Mouse (Mus musculus) forebrain, embryonic 16.5 days (tissue): ENCODE measurements around the gene Ncor2. TPM values are rescaled to one million over a fixed set of nuclear protein-coding genes. Genes with fewer than 3 reads are reported as not detected.

Experiments
- ATAC-seq: fragments of 200-750 bp; cut with Nextera tagmentation; 2 replicates; pipeline ENCODE4 v1.8.0; 2017; ENCODE audit warnings: mild to moderate bottlenecking, moderate library complexity
- H3K27ac ChIP-seq: fragments of 300-500 bp; sonication (generic); 2 replicates; pipeline ENCODE4 v1.5.1; 2014; ENCODE audit warnings: low read length, control low read depth
- H3K27me3 ChIP-seq: fragments of 300-500 bp; sonication (generic); replicated peaks from 2 replicates; pipeline ENCODE4 v1.6.1; 2014; ENCODE audit warnings: low read length; ENCODE audit not compliant: control insufficient read depth, insufficient read depth
- H3K36me3 ChIP-seq: fragments of 300-500 bp; sonication (generic); 2 replicates; pipeline ENCODE4 v1.6.1; 2014; ENCODE audit not compliant: control insufficient read depth, insufficient read depth
- H3K4me1 ChIP-seq: fragments of 300-500 bp; sonication (generic); replicated peaks from 2 replicates; pipeline ENCODE4 v1.6.1; 2014; ENCODE audit warnings: low read length; ENCODE audit not compliant: control insufficient read depth, insufficient read depth
- H3K4me2 ChIP-seq: fragments of 300-500 bp; sonication (generic); 2 replicates; pipeline ENCODE4 v1.6.1; 2014; ENCODE audit warnings: mild to moderate bottlenecking, low read length, control low read depth
- H3K4me3 ChIP-seq: fragments of 300-500 bp; sonication (generic); replicated peaks from 2 replicates; pipeline ENCODE4 v1.5.1; 2014; ENCODE audit warnings: mild to moderate bottlenecking, low read length, control low read depth
- H3K9ac ChIP-seq: fragments of 300-500 bp; sonication (generic); replicated peaks from 2 replicates; pipeline ENCODE4 v1.6.1; 2014; ENCODE audit warnings: low read depth, low read length, control low read depth
- H3K9me3 ChIP-seq: fragments of 300-500 bp; sonication (generic); 2 replicates; pipeline ENCODE4 v1.6.1; 2016; ENCODE audit warnings: low read length; ENCODE audit not compliant: control insufficient read depth
- WGBS: fragments of 180-500 bp; shearing (Covaris S2); extraction: QIAGEN DNeasy Blood & Tissue Kit; methylation state at CpG from one replicate; pipeline ENCODE4 v1.1.7; 2014; 5-methylcytosine and 5-hydroxymethylcytosine counted together
- polyA plus RNA-seq: library from polyadenylated mRNA; unstranded; fragments of >200 nt; fragmentation: Nextera tagmentation; extraction: Ambion mirVana; gene quantifications from 2 replicates; pipeline ENCODE4 v1.2.1, GENCODE M21; 2015

Gene Ncor2
- polyA plus RNA-seq, 1 experiment from 2014 or later = 26.5 TPM

GRCm38 (mm10) chr5:125128939-125129385 is 50.1 kb downstream of the Ncor2 start:
- 46% methylated on average over 14 of the region's 14 CpGs for WGBS
- Histone ChIP-seq H3K27me3 (no peaks in the 10 kb centered on the region), H3K27ac (peak overlapping the region; percentile 85), H3K9me3 (no peaks in the 10 kb centered on the region), H3K9ac (peak overlapping the region; percentile 11; the same call in 1 of the 2 replicates), H3K4me3 (no peak overlapping the region), H3K36me3 (no peaks in the 10 kb centered on the region), H3K4me2 (no peak overlapping the region), H3K4me1 (peaks cover 63% of the 10 kb centered on the region)
- peak; percentile 57 for ATAC-seq

GRCm38 (mm10) chr5:125127920-125128319 is 51.1 kb downstream of the Ncor2 start:
- H3K27ac ChIP-seq = peak overlapping the region; percentile 41; the same call in 1 of the 2 replicates
- no peak overlapping the region for H3K4me3 ChIP-seq
- whole genome bisulfite sequencing = 92% methylated on average over 1 of the region's 1 CpGs
- H3K36me3 ChIP-seq = no peaks in the 10 kb centered on the region
- H3K9me3 ChIP-seq = no peaks in the 10 kb centered on the region
- H3K4me2 ChIP-seq = no peak overlapping the region
- peaks cover 59% of the 10 kb centered on the region for H3K4me1 ChIP-seq
- no peaks in the 10 kb centered on the region for H3K27me3 ChIP-seq
- H3K9ac ChIP-seq = no peak overlapping the region
- no peak for ATAC-seq

DNA sequence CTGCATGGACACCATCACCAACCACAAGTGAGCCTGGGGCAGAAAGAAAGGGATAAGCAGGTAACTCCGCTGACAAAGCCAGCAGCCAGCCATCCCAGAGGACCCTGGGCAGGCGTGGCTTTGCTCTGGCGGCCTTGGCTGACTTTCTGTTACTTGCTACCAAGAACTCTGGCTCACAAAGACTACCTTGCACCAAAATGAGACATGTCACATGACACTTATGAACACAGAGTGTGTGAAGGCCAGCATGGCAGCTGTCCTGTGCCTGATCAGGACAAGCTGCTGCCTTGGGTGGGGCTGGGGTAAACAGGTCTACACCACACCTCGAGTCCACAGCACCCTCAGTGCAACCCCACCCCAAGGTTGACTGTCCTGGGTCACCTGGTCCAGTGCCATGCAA is 51.6 kb downstream of the Ncor2 start:
- H3K9me3 ChIP-seq = no peaks in the 10 kb centered on the region
- 94% methylated on average over 4 of the region's 4 CpGs for WGBS
- peaks cover 55% of the 10 kb centered on the region for H3K4me1 ChIP-seq
- peak overlapping the region; percentile 41; the same call in 1 of the 2 replicates for H3K27ac ChIP-seq
- no peak overlapping the region for H3K4me2 ChIP-seq
- H3K27me3 ChIP-seq = no peaks in the 10 kb centered on the region
- no peaks in the 10 kb centered on the region for H3K36me3 ChIP-seq
- ATAC-seq = no peak
- H3K4me3 ChIP-seq = no peak overlapping the region
- H3K9ac ChIP-seq = no peak overlapping the region

GRCm38 (mm10) chr5:125125966-125126464 is 53.0 kb downstream of the Ncor2 start:
- Histone ChIP-seq H3K4me3 (no peak overlapping the region), H3K27me3 (no peaks in the 10 kb centered on the region), H3K9me3 (no peaks in the 10 kb centered on the region), H3K36me3 (no peaks in the 10 kb centered on the region), H3K4me2 (no peak overlapping the region), H3K4me1 (peaks cover 41% of the 10 kb centered on the region), H3K27ac (peak overlapping the region; percentile 23; the same call in 1 of the 2 replicates), H3K9ac (no peak overlapping the region)
- no peak for ATAC-seq
- WGBS = 84% methylated on average over 4 of the region's 4 CpGs

DNA sequence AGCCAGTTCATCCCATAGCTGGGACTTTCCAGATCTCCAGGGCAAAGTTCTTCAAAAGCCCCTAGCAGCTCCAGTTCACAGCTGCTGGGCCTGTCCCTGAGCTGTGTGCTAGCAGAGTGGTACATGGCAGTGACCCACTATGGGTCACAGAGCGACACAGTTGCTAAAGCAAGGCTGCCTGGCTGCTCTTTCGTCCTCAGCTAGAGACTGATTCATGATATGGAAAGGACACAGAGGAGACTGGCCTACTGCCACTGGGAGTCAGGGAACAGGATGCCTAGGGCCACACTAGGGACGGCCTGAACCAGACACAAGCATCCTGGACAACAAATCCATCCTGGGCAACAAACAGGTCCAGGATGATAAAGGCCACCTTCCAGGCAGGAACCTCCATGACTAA is 53.8 kb downstream of the Ncor2 start:
- Histone ChIP-seq H3K9me3 (no peaks in the 10 kb centered on the region), H3K4me3 (no peak overlapping the region), H3K9ac (no peak overlapping the region), H3K4me2 (no peak overlapping the region), H3K27ac (no peak overlapping the region), H3K36me3 (no peaks in the 10 kb centered on the region), H3K27me3 (no peaks in the 10 kb centered on the region), H3K4me1 (peaks cover 40% of the 10 kb centered on the region)
- no peak for ATAC-seq
- 84% methylated on average over 3 of the region's 3 CpGs for WGBS

DNA sequence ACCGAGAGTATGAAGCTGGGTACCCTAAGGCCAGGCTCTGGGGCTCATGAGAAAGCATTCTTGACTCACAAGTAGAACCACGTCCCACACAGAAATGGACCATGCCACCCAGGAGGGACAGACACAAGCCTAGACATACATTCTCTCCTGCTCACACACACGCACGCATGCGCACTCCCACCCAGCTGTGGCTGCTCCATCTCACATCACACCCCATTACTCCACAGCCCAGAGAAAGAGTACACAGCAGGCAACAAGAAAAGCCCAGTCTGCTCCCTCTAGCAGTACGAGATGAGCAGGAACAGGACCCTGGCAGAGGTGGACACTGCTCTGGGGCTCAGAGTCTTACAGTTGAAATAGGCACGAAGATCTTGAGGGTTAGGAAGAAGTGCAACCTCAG is 55.0 kb downstream of the Ncor2 start:
- Histone ChIP-seq H3K27ac (no peak overlapping the region), H3K4me2 (no peak overlapping the region), H3K4me3 (no peak overlapping the region), H3K9me3 (no peaks in the 10 kb centered on the region), H3K9ac (no peak overlapping the region), H3K4me1 (peaks cover 32% of the 10 kb centered on the region), H3K27me3 (no peaks in the 10 kb centered on the region), H3K36me3 (peaks cover 3% of the 10 kb centered on the region; the same call in 1 of the 2 replicates)
- no peak for ATAC-seq
- 87% methylated on average over 7 of the region's 7 CpGs for WGBS

GRCm38 (mm10) chr5:125123206-125123605 is 55.8 kb downstream of the Ncor2 start:
- no peak overlapping the region for H3K4me2 ChIP-seq
- peak; percentile 19; the same call in 1 of the 2 replicates for ATAC-seq
- H3K9ac ChIP-seq = no peak overlapping the region
- no peaks in the 10 kb centered on the region for H3K27me3 ChIP-seq
- H3K4me1 ChIP-seq = peaks cover 24% of the 10 kb centered on the region
- 45% methylated on average over 3 of the region's 3 CpGs for WGBS
- H3K36me3 ChIP-seq = peaks cover 7% of the 10 kb centered on the region
- H3K27ac ChIP-seq = peak overlapping the region; percentile 39; the same call in 1 of the 2 replicates
- H3K4me3 ChIP-seq = no peak overlapping the region
- no peaks in the 10 kb centered on the region for H3K9me3 ChIP-seq

DNA sequence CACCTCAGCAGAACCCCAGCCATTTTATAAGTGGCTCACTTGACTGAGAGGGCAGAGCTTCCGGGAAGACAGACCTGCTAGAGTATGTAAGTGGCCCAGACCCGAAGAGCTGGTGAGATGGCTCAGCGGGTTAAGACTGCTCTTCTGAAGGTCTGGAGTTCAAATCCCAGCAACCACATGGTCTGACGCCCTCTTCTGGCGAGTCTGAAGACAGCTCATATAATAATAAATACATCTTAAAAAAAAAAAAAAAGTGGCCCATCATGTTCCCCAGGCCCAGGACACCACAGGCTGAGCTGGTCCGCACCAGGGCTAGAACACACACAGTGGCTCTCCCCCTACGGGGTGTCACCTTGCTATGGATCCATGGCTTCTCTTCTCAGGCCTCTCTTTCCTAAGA is 56.5 kb downstream of the Ncor2 start:
- H3K9ac ChIP-seq = no peak overlapping the region
- 83% methylated on average over 7 of the region's 7 CpGs for WGBS
- no peaks in the 10 kb centered on the region for H3K9me3 ChIP-seq
- H3K4me3 ChIP-seq = no peak overlapping the region
- ATAC-seq = no peak
- no peak overlapping the region for H3K4me2 ChIP-seq
- H3K36me3 ChIP-seq = peaks cover 8% of the 10 kb centered on the region
- H3K4me1 ChIP-seq = peaks cover 19% of the 10 kb centered on the region
- no peaks in the 10 kb centered on the region for H3K27me3 ChIP-seq
- H3K27ac ChIP-seq = no peak overlapping the region

- H3K4me1 ChIP-seq = peaks cover 19% of the 10 kb centered on the region
- H3K9me3 ChIP-seq = no peaks in the 10 kb centered on the region
- H3K27me3 ChIP-seq = no peaks in the 10 kb centered on the region
- no peak overlapping the region for H3K9ac ChIP-seq
- no peak overlapping the region for H3K4me2 ChIP-seq
- H3K27ac ChIP-seq = no peak overlapping the region
- H3K36me3 ChIP-seq = peaks cover 8% of the 10 kb centered on the region
- no peak overlapping the region for H3K4me3 ChIP-seq
- ATAC-seq = no peak
- WGBS = 83% methylated on average over 7 of the region's 7 CpGs
These were observed 57.0 kb downstream of the Ncor2 start for GRCm38 (mm10) chr5:125122049-125122448.
